Mouse (Mus musculus) myocyte (in vitro differentiated cells): ENCODE results near the gene A330070K13Rik.

Experiments
- CEBPB ChIP-seq: IDR thresholded peaks from 2 replicates; pipeline ENCODE4 v1.6.1; 2011; ENCODE audit warnings: mild to moderate bottlenecking, moderate library complexity; ENCODE audit not compliant: poor library complexity, insufficient read depth, severe bottlenecking
- E2F4 ChIP-seq: IDR thresholded peaks from one replicate; pipeline ENCODE4 v1.6.1; 2011; ENCODE audit warnings: mild to moderate bottlenecking, control low read depth, moderate library complexity; ENCODE audit not compliant: insufficient read depth
- POLR2A ChIP-seq: IDR thresholded peaks from one replicate; pipeline ENCODE4 v1.6.1; 2011; ENCODE audit warnings: low read depth, mild to moderate bottlenecking, control low read depth, moderate library complexity; ENCODE audit not compliant: insufficient read length

- TF ChIP-seq POLR2A: no peak
- TF ChIP-seq CEBPB: no peak
- no peak for TF ChIP-seq E2F4
These were observed 49.0 kb downstream of the A330070K13Rik start for GRCm38 (mm10) chr5:130335462-130335861.
